Mouse (Mus musculus) macrophage (primary cell): Measurements from ENCODE around the gene Macrod1. TPM values are rescaled to one million over a fixed set of nuclear protein-coding genes. Genes with fewer than 3 reads are reported as not detected.

Source experiments
- H3K27ac ChIP-seq: fragments of 350-480 bp; formaldehyde crosslinking; 2 replicates; pipeline ENCODE4 v1.9.0; 2021
- H3K36me3 ChIP-seq: fragments of 350-480 bp; formaldehyde crosslinking; 2 replicates; pipeline ENCODE4 v1.9.0; 2021; ENCODE audit errors: inconsistent target
- H3K4me3 ChIP-seq: fragments of 350-480 bp; formaldehyde crosslinking; 2 replicates; pipeline ENCODE4 v1.9.0; 2021; ENCODE audit errors: inconsistent target
- H3K79me2 ChIP-seq: fragments of 350-480 bp; formaldehyde crosslinking; 2 replicates; pipeline ENCODE4 v1.9.0; 2021; ENCODE audit errors: inconsistent target
- WGBS: methylation state at CpG from one replicate; pipeline ENCODE4 v1.1.7; 2026; ENCODE audit warnings: inconsistent platforms; ENCODE audit not compliant: missing documents; 5-methylcytosine and 5-hydroxymethylcytosine counted together
- polyA plus RNA-seq: library from polyadenylated mRNA; stranded (reverse); fragments of 250-400 nt; gene quantifications from 3 replicates; pipeline ENCODE4 v1.2.4, GENCODE M21; 2018; ENCODE audit warnings: inconsistent platforms

The Macrod1 gene
- polyA plus RNA-seq, 1 experiment from 2014 or later, result 7.3 TPM

GRCm38 (mm10) chr19:7180756-7181405 is 124.3 kb downstream of the Macrod1 start:
- 89% methylated on average over 8 of the region's 8 CpGs for WGBS
- no peaks in the 10 kb centered on the region for H3K79me2 ChIP-seq
- no peak overlapping the region for H3K4me3 ChIP-seq

GRCm38 (mm10) chr19:7181496-7181895 is 124.9 kb downstream of the Macrod1 start:
- Histone ChIP-seq H3K79me2 (no peaks in the 10 kb centered on the region), H3K4me3 (no peak overlapping the region), H3K36me3 (no peaks in the 10 kb centered on the region), H3K27ac (no peak overlapping the region)
- WGBS, result 96% methylated on average over 6 of the region's 7 CpGs

More at GRCm38 (mm10) chr19:7180756-7181405, 124.3 kb downstream of the Macrod1 start:
- Histone ChIP-seq H3K36me3 (no peaks in the 10 kb centered on the region), H3K27ac (no peak overlapping the region)

- H3K4me3 ChIP-seq, result no peak overlapping the region
- 16% methylated on average over 23 of the region's 23 CpGs for whole genome bisulfite sequencing
- H3K27ac ChIP-seq, result no peak overlapping the region
- H3K79me2 ChIP-seq, result no peaks in the 10 kb centered on the region
- H3K36me3 ChIP-seq, result no peaks in the 10 kb centered on the region
These were observed 125.8 kb downstream of the Macrod1 start for GRCm38 (mm10) chr19:7182273-7182949.

- H3K4me3 ChIP-seq, result no peak overlapping the region
- whole genome bisulfite sequencing, result 95% methylated on average over 11 of the region's 11 CpGs
- H3K27ac ChIP-seq, result no peak overlapping the region
- no peaks in the 10 kb centered on the region for H3K79me2 ChIP-seq
- H3K36me3 ChIP-seq, result no peaks in the 10 kb centered on the region
These were observed 126.8 kb downstream of the Macrod1 start for GRCm38 (mm10) chr19:7183419-7183818.

DNA sequence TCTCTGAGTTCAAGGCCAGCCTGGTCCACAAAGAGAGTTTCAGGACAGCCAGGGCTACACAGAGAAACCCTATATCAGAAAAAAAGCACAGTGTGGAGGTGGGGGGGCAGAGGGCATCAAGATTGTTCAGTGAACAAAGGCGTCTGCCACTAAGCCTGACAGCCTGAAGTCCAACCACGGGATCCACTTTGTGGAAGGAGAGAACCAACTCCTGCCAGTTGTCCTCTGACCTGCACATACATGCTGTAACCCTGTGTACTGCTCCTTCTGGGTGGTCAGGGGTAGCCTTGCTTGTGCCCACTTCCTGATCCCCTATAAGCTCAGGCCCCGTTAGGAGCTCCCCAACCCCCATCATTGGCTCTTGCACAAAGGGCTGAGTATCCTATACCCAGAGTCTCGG is 128.4 kb downstream of the Macrod1 start:
- H3K27ac ChIP-seq, result no peak overlapping the region
- H3K79me2 ChIP-seq, result no peaks in the 10 kb centered on the region
- 85% methylated on average over 4 of the region's 4 CpGs for WGBS
- H3K36me3 ChIP-seq, result no peaks in the 10 kb centered on the region
- H3K4me3 ChIP-seq, result no peak overlapping the region

DNA sequence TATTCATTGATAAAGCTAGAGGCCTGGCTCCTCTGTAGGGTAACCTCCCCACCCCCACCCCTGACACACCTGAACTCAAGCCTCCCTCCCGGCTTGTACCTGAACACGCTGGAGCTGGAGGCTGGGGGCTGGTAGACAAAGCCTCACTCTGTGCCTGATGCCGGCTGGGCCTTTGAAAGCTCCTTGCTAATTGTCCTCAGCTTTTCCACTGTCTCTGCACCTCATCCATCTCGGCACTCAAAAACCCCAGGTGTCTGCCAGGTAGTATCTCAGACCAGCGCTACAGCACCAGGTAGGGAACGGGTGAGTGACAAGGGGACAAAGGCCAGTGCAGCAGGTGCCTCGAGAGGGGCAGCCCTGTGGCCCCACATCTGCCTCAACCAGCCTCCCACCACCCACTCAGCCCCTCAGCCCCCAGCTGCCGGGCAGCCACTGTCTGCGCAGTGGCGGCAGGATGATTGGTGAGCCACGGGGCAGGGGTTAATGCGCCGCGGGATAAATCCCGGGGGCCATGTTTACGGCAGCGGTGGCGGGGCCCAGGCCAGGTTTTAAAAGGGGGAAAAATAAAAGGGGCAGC is 129.2 kb downstream of the Macrod1 start:
- Histone ChIP-seq H3K79me2 (no peaks in the 10 kb centered on the region), H3K36me3 (no peaks in the 10 kb centered on the region), H3K4me3 (no peak overlapping the region), H3K27ac (no peak overlapping the region)
- 94% methylated on average over 11 of the region's 18 CpGs for WGBS

DNA sequence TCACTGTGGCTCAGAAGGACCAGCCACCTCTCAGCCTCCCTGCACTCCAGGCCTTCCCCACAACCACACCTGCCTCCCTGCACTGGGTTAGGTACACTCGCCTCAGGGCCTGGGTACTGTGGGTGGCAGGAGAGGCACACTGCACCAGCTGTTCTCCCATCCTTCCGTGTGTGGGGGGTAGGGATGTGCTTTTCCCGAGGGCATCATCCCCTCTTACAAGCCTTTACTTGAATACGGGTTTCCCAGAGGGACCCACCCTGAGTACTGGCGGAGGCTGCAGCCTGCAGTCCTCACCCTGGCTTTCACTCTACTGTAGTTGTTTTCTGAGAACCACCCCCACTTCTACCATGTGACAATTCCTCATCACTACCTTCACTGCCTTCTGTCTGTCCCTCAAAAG is 130.5 kb downstream of the Macrod1 start:
- no peaks in the 10 kb centered on the region for H3K79me2 ChIP-seq
- H3K36me3 ChIP-seq, result no peaks in the 10 kb centered on the region
- 86% methylated on average over 5 of the region's 5 CpGs for WGBS
- H3K4me3 ChIP-seq, result no peak overlapping the region
- H3K27ac ChIP-seq, result no peak overlapping the region

- H3K27ac ChIP-seq, result no peak overlapping the region
- 97% methylated on average over 4 of the region's 4 CpGs for WGBS
- no peaks in the 10 kb centered on the region for H3K36me3 ChIP-seq
- no peak overlapping the region for H3K4me3 ChIP-seq
- no peaks in the 10 kb centered on the region for H3K79me2 ChIP-seq
These were observed 132.4 kb downstream of the Macrod1 start for GRCm38 (mm10) chr19:7189026-7189425.

DNA sequence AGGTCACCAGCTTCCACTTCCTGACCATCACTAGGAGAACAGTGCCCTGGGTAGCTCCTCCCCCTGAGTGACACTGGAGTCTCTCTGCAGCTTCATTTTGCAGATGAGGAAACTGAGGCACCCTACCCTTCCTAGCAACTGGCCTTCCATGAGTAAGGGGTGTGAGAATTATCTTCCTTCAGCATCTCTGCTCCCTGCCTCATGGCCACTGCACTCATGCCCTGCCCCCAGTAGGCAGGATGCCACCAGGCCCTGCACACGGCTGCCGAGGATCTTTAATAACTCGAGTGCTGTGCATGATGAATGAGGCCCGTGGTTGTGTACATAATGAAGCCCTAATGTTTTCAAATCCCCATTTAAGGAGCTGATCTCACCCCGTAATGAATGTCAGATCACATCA is 134.4 kb downstream of the Macrod1 start:
- H3K36me3 ChIP-seq, result no peaks in the 10 kb centered on the region
- 91% methylated on average over 5 of the region's 5 CpGs for WGBS
- H3K79me2 ChIP-seq, result no peaks in the 10 kb centered on the region
- no peak overlapping the region for H3K4me3 ChIP-seq
- no peak overlapping the region for H3K27ac ChIP-seq

DNA sequence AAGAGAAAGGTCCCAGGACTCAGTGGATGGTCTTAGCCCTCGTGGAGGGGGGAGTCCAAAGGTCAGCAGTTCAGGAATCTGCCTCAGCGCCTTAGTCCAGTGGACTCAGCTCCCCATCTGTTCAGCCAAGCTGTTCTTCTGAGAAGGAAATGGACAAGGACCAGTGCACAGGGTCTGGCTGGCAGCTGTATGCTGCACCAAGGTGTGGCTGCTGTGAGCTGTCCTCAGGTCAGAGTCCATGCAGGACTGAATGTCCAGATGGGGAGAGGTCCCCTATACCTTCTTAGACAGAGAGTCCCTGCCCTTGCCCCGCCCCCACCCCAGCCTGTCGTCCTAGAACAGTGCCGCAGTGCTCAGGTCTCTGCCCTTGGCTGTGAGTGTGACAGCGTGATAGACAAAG is 135.0 kb downstream of the Macrod1 start:
- 77% methylated on average over 6 of the region's 6 CpGs for WGBS
- Histone ChIP-seq H3K79me2 (no peaks in the 10 kb centered on the region), H3K27ac (no peak overlapping the region), H3K36me3 (no peaks in the 10 kb centered on the region), H3K4me3 (no peak overlapping the region)

DNA sequence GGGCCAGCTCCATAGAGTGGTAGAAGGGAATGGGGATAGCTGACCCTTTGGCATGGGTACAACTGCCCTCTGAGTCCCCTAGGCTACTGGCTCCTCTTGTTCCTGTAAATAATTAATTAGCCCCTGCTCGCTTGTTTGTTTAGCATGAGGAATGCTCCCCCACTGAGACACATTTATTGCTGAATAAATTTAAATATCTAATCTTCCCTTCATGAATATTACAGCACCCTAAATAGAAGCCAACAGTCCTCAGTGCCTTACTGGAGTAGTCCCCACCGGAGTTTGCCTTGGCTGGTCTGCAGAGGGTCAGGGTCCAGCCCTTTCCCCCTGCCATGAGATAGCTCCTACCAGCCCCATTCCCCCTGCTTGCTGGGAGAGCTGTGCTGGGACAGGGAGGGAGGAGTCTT is 136.0 kb downstream of the Macrod1 start:
- Histone ChIP-seq H3K4me3 (no peak overlapping the region), H3K36me3 (peaks cover 6% of the 10 kb centered on the region), H3K79me2 (no peaks in the 10 kb centered on the region), H3K27ac (no peak overlapping the region)
- 93% methylated on average over 2 of the region's 2 CpGs for WGBS

- 47% methylated on average over 33 of the region's 33 CpGs for WGBS
- peaks cover 42% of the 10 kb centered on the region for H3K36me3 ChIP-seq
These were observed 139.5 kb downstream of the Macrod1 start for GRCm38 (mm10) chr19:7195900-7196728.

GRCm38 (mm10) chr19:7196741-7197270 is 140.2 kb downstream of the Macrod1 start:
- 86% methylated on average over 17 of the region's 17 CpGs for WGBS
- Histone ChIP-seq H3K79me2 (no peaks in the 10 kb centered on the region), H3K36me3 (peaks cover 48% of the 10 kb centered on the region), H3K27ac (no peak overlapping the region), H3K4me3 (no peak overlapping the region)

More at GRCm38 (mm10) chr19:7195900-7196728, 139.5 kb downstream of the Macrod1 start:
- Histone ChIP-seq H3K79me2 (no peaks in the 10 kb centered on the region), H3K27ac (no peak overlapping the region), H3K4me3 (no peak overlapping the region)

DNA sequence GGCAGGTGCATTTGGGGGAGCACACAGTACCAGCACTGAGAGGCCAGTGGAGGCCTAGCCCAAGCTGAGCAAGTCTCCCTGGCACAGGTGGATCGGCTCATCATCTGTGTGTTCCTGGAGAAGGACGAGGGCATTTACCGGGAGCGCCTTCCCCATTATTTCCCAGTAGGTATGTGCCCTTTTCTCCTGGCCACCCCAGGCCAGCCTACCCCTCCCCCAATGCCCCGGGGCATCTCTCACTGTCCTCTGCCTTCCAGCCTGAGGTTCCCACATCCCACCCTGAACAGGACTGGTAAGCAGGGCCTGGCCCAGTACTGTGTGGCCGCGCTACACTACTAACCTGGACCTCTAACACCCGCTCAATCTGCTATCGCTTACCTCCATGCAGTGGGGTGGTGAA is 140.8 kb downstream of the Macrod1 start:
- H3K79me2 ChIP-seq, result peaks cover 2% of the 10 kb centered on the region; the same call in 1 of the 2 replicates
- peaks cover 52% of the 10 kb centered on the region for H3K36me3 ChIP-seq
- WGBS, result 96% methylated on average over 9 of the region's 9 CpGs
- H3K4me3 ChIP-seq, result no peak overlapping the region
- no peak overlapping the region for H3K27ac ChIP-seq
